Mouse (Mus musculus): Measurements from ENCODE around the gene 4932429P05Rik.

4932429P05Rik gene

DNA sequence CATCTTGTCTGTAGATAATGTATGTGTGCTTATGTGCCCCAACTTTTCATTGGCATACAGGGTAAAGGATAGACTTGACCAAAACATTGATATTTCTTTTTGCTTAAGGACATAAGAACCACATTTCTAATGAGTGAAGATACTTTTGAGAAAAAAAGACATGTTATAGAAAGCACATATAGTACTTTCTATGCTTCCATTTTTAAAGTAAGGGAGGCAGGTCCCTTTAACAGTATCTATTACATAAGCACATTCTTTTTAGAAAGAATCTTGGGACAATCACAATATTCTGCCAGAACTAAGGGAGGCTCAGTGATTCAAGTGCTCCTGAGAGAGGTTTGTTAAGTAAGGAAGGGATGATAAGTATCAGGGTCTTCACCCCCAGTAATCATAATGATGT lies at the start of gene 4932429P05Rik:
4932429P05Rik (plus strand) TSS at position 301 of the 400 bp plus-strand sequence.
- DNase-seq (ENCODE audit: low spot score): no peak
